Mouse (Mus musculus) cerebral cortex, adult 2 months (tissue): ENCODE data around the gene Plk1.

Source experiments
- WGBS: fragments of 180-500 bp; shearing (Covaris S2); methylation state at CpG from one replicate; pipeline ENCODE4 v1.1.7; 2018; 5-methylcytosine and 5-hydroxymethylcytosine counted together

The Plk1 gene

GRCm38 (mm10) chr7:122158915-122159902 is at the start of gene Plk1:
TSS of gene Plk1 (plus strand) at chr7:122159439.
- WGBS = under 1% methylated on average over 63 of the region's 63 CpGs

DNA sequence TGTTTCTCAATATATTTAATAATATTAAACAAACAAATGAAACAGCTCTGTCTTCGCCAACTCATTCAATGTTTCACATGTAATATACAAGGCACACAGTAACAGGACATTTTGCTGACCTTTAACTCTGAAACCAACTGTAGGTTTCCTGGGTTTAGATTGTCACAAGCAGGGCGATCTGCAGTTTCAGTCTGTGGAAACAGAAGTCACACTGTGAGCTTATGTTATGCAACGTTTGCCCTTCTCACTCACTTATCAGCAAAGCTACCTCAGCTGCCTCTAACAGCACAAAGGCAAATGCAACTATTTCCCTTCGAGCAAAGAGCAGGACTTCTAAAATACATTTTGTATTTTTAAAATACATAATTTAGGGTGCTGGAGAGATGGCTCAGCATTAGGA is 35.7 kb upstream of the Plk1 start:
- WGBS = 89% methylated on average over 4 of the region's 4 CpGs

GRCm38 (mm10) chr7:122125636-122126035 is 33.6 kb upstream of the Plk1 start:
- WGBS = 81% methylated on average over 8 of the region's 8 CpGs

GRCm38 (mm10) chr7:122126946-122127345 is 32.3 kb upstream of the Plk1 start:
- WGBS = 92% methylated on average over 11 of the region's 11 CpGs

DNA sequence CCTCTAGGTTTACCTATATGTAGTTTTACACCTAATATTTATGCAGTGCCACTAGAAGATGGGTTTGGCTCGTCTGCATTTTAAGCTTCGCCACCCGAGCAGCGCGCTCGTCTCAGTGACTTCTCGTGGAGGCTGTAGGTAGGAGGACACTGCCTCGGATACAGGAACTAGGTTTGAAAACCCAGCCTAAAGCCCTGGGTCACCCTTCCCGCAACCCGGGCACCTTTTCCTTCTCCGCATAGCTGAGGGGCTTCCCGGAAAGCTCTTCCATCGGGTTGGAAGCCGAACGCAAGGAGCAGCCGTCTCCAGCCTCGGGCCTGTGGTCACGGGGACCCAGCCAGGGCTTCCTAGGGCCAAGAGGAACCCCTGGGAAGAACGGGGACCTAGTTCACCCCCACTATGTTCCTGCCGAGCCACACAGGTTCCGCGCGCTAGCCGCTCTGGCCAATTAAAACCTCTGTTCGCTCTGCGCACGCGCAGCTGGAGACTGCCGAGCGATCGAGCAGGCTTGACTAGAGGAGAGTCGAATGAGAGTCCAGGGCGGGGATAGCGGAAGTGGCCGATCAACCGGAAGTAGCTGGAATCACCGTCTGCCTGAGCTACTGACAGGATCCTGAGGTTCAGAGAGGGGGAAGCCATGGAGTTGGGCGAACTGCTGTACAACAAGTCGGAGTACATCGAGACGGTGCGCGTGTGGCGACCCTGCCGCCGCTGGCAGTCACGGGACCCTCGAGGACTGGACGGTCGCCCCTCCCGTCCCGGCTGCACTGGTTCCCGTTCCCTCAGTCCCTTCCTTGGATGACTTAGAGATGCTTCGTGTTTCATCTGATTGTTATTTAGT is 26.5 kb upstream of the Plk1 start, which contains the start of the genes Palb2 and Dctn5:
TSS of gene Palb2 (minus strand) at position 489 of the 841 bp plus-strand sequence.
TSS of gene Dctn5 (plus strand) at position 545 of the 841 bp plus-strand sequence.
- under 1% methylated on average over 54 of the region's 54 CpGs for WGBS

DNA sequence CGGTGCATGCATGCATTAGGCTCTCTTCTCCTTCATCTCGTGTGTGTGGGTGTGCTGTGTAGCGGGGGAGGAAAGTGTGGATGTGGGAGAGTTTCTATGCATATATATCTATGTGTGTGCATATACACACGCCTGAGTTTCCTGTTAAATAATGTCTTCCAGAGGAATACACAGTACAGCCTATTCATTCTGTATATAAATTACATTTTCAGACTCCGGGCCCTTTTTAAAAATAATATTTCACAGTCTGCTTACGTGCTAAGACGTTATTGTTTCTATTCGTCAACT is 26.0 kb upstream of the Plk1 start:
- 7% methylated on average over 8 of the region's 8 CpGs for WGBS

GRCm38 (mm10) chr7:122135070-122135469 is 24.2 kb upstream of the Plk1 start:
- 68% methylated on average over 10 of the region's 10 CpGs for WGBS

DNA sequence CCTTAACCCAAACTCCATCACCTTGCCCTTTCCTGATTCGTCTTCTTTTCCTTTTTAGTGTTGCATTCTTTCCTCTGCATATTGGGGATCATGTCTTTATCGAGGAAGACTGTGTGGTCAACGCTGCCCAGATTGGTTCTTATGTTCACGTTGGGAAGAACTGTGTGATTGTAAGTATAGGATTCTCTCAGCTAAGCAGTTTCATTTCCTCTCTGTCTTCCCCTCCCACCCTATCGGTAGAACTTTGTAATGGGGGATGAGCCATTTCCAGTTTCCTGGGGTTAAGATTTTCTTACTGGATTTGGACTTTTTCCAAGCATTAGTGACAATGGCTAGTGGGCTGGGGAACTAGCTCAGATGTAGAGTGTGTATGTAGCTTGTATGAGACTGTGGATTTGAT is 21.0 kb upstream of the Plk1 start:
- 85% methylated on average over 5 of the region's 5 CpGs for WGBS

GRCm38 (mm10) chr7:122152473-122152872 is 6.8 kb upstream of the Plk1 start:
- 89% methylated on average over 4 of the region's 4 CpGs for WGBS

DNA sequence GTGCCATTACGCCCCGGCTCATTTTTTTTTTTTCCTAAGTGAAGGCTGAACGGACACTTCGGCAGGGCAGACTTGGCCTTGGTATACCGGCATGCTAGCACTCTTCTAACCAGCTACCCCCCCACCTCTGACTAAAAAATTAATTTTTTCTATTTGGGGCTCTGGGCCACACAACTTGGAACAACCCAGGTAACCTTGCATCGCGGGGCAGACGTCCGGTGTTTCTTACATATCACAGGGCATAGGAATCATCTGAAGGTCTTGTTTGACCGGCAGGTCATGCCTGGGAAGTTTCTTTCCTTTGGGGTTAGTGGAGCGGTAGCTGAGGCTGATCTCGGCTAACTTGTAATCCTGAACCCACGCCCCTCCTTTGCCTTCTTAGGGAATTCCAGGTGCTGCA is 751 bp upstream of the Plk1 start:
- WGBS = 7% methylated on average over 13 of the region's 13 CpGs

DNA sequence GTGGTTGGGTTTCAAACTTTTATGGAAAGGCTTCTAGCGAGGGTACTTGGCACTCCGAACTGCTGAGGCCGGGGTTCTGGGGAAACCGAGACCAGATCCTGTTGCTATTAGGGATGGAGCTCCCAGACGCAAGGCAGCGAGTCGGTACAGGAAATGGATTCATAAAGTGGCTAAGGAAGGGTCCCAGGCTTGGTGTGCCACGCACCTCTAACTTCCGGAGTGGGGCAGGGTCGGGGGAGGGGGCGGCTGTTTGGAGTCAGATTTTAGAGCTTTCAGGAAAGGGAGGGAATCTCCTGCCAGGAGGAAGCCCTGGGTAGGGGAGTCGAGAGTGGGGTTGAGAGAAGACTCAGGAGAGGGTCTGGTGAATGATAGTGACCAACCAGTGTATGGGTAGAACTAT is 798 bp downstream of the Plk1 start:
- WGBS = 4% methylated on average over 12 of the region's 12 CpGs

GRCm38 (mm10) chr7:122163766-122164165 is 4.5 kb downstream of the Plk1 start:
- WGBS = 89% methylated on average over 8 of the region's 8 CpGs

DNA sequence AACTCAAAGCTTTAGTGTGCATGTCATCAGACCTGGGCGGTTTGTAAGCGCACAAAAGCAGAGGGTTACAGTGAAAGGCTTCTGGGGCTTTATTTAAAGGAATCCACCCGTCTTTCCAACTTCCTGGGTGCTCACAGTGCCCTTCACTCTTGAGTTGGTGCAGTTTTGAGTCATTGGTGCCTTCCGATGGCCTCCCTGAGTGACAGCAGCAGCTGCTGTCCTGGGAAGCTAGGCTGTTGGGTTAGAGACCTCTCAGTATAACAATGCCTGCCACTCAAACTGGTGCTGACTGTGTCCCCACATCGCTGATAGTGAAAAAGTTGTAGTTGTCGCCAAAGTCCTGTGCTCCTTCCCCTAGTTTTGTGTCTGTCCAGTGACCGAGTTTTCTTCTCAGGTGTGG is 8.0 kb downstream of the Plk1 start:
- 92% methylated on average over 7 of the region's 7 CpGs for WGBS

DNA sequence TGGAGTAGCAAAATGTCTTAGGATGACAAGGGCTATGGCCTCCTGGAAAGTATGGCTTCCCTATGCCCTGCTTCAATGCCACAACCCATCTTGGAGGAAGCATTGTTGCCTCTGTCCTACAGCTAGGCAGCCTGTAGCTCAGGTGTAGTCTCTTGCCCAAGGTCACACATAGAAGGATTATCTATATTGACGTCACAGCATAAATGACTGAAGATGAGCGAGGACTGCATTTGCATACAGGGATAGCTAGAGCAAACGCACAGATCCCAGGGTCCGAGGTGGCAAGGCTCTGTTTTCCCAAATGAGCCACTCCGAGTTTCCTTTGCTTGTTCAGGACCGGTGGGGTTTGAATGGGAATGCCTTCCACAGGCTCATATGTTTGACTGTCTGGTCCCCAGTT is 11.5 kb downstream of the Plk1 start:
- 93% methylated on average over 6 of the region's 6 CpGs for WGBS

DNA sequence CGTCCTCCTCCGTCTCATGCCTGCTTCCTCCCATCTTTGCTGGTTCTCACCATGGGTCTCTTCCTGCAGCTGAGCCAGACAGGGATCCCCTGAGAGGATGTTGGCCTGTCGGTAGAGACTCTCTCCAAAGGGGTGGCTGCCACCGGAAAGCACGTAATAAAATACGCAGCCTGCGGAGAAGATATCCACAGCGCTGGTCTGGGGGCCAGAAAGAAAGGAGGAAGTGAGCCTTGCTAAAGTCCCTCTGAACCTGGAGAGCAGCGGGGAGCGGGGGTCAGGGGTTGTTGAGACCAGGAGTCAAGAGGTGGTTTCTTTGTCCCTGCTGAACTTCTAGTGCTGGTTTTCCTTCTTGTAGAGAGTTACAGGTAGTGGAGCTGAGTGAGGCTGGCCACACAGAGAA is 12.4 kb downstream of the Plk1 start:
- whole genome bisulfite sequencing = 76% methylated on average over 10 of the region's 10 CpGs

DNA sequence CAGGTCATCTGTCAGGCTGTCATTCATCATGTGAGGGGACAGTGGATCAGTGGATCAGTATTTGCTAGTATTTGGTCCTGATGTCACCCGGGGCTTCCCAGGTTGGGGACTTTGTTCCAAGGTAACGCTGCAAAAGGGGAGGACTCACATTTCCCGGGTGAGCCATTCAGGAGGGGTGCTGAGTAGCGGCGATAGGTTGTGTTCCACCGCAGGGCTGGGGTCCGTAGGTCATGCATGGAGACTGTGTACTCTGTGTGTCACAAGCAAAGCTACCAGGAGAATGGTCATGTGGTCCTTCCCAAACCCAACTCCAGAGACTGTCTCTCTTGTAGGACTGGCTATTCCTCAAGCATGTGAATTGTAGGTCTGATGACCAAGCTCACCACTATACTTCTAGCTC is 21.5 kb downstream of the Plk1 start:
- WGBS = 89% methylated on average over 7 of the region's 7 CpGs

DNA sequence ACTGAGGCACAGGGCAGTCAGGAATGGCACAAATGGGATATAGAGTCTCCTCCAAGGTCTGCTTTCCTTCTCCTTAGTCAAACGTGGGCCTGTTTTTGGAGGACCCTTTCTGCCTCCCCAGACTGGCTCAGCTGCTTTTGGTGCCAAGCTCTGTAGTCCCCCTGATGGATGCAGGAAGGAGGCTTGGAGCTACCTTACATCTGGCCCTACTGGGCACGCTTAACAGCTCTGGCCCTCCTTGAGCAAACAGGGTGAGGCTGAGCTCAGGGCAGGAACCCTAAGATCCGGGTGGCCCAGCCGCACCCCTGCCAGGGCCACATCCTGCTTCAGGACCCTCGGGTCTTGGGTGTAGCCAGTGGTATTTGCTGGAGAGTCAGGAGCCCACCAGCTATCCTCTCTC is 25.3 kb downstream of the Plk1 start:
- 74% methylated on average over 5 of the region's 5 CpGs for WGBS

DNA sequence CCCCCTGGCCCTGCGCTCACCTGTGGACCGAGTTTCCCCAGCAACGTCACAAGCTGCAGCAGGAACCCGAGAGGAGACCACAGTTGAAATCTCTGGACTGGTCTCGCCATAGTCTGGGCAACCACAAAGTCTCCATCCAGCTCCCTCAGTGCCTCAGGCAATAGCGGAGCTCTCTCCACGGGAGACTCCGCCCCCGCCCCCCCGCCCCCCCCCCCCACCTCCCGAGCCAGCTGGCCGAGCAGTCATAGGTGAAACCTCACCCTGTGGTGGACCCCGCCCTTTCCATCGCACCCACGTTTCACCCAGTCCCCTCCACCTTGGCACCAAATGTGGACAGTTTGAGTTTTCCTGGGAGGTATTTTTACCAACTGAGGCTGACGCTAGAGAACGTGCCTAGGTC is 26.8 kb downstream of the Plk1 start, which contains the start of gene Ern2:
TSS of gene Ern2 (minus strand) at position 165 of the 400 bp plus-strand sequence.
- 26% methylated on average over 12 of the region's 17 CpGs for WGBS

DNA sequence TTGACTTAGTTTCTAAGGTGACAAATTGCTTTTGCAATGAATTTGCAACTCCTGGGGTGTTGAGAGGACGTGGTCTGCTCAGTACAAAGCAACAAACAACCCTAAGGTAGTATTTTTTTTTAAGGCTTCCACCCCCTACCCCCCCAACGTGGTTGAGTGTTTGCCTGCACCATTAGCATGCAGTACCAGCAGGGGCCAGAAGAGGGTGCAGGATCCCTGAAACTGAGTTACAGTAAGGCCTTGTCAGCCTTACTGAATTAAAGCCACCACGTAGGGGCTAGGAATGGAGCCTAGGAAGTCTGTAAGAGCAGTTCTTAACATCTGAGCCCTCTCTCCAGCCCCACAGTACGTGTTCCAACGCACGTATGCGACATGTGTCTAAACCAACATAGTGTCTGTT is 30.2 kb downstream of the Plk1 start:
- WGBS = 41% methylated on average over 7 of the region's 7 CpGs

- 76% methylated on average over 10 of the region's 10 CpGs for WGBS
These were observed 31.9 kb downstream of the Plk1 start for GRCm38 (mm10) chr7:122191097-122191496.

- WGBS = 81% methylated on average over 9 of the region's 9 CpGs
These were observed 37.5 kb downstream of the Plk1 start for GRCm38 (mm10) chr7:122196771-122197170.

GRCm38 (mm10) chr7:122197306-122197705 is 38.1 kb downstream of the Plk1 start:
- WGBS = 32% methylated on average over 4 of the region's 4 CpGs

GRCm38 (mm10) chr7:122199296-122199695 is 40.1 kb downstream of the Plk1 start:
- 20% methylated on average over 5 of the region's 5 CpGs for WGBS
